Mouse (Mus musculus) olfactory bulb, adult 2 months (tissue): Measurements from ENCODE around the gene Ccnt2.

Experiments
- CTCF ChIP-seq: fragments of 200-500 bp; IDR thresholded peaks from 2 replicates; pipeline ENCODE4 v1.5.1; 2012; ENCODE audit warnings: low read depth, mild to moderate bottlenecking, low read length, moderate library complexity; ENCODE audit not compliant: insufficient read depth
- POLR2A ChIP-seq: fragments of 200-500 bp; IDR thresholded peaks from 2 replicates; pipeline ENCODE4 v1.6.1; 2012; ENCODE audit warnings: mild to moderate bottlenecking, low read depth, low read length, moderate library complexity; ENCODE audit not compliant: insufficient read depth

- TF ChIP-seq CTCF (no peak), POLR2A (no peak)
Observed at GRCm38 (mm10) chr1:127785882-127786281, 11.9 kb downstream of the Ccnt2 start.
